Mouse (Mus musculus) forebrain, embryonic 16.5 days (tissue): Measurements from ENCODE around the gene Aebp2. TPM values are rescaled to one million over a fixed set of nuclear protein-coding genes. Genes with fewer than 3 reads are reported as not detected.

Experiments
- ATAC-seq: fragments of 200-750 bp; cut with Nextera tagmentation; 2 replicates; pipeline ENCODE4 v1.8.0; 2017; ENCODE audit warnings: mild to moderate bottlenecking, moderate library complexity
- H3K27ac ChIP-seq: fragments of 300-500 bp; sonication (generic); 2 replicates; pipeline ENCODE4 v1.5.1; 2014; ENCODE audit warnings: low read length, control low read depth
- H3K27me3 ChIP-seq: fragments of 300-500 bp; sonication (generic); replicated peaks from 2 replicates; pipeline ENCODE4 v1.6.1; 2014; ENCODE audit warnings: low read length; ENCODE audit not compliant: control insufficient read depth, insufficient read depth
- H3K36me3 ChIP-seq: fragments of 300-500 bp; sonication (generic); 2 replicates; pipeline ENCODE4 v1.6.1; 2014; ENCODE audit not compliant: control insufficient read depth, insufficient read depth
- H3K4me1 ChIP-seq: fragments of 300-500 bp; sonication (generic); replicated peaks from 2 replicates; pipeline ENCODE4 v1.6.1; 2014; ENCODE audit warnings: low read length; ENCODE audit not compliant: control insufficient read depth, insufficient read depth
- H3K4me2 ChIP-seq: fragments of 300-500 bp; sonication (generic); 2 replicates; pipeline ENCODE4 v1.6.1; 2014; ENCODE audit warnings: mild to moderate bottlenecking, low read length, control low read depth
- H3K4me3 ChIP-seq: fragments of 300-500 bp; sonication (generic); replicated peaks from 2 replicates; pipeline ENCODE4 v1.5.1; 2014; ENCODE audit warnings: mild to moderate bottlenecking, low read length, control low read depth
- H3K9ac ChIP-seq: fragments of 300-500 bp; sonication (generic); replicated peaks from 2 replicates; pipeline ENCODE4 v1.6.1; 2014; ENCODE audit warnings: low read depth, low read length, control low read depth
- H3K9me3 ChIP-seq: fragments of 300-500 bp; sonication (generic); 2 replicates; pipeline ENCODE4 v1.6.1; 2016; ENCODE audit warnings: low read length; ENCODE audit not compliant: control insufficient read depth
- WGBS: fragments of 180-500 bp; shearing (Covaris S2); extraction: QIAGEN DNeasy Blood & Tissue Kit; methylation state at CpG from one replicate; pipeline ENCODE4 v1.1.7; 2014; 5-methylcytosine and 5-hydroxymethylcytosine counted together
- polyA plus RNA-seq: library from polyadenylated mRNA; unstranded; fragments of >200 nt; fragmentation: Nextera tagmentation; extraction: Ambion mirVana; gene quantifications from 2 replicates; pipeline ENCODE4 v1.2.1, GENCODE M21; 2015

Aebp2 gene
- polyA plus RNA-seq, 1 experiment from 2014 or later, result 6.5 TPM

DNA sequence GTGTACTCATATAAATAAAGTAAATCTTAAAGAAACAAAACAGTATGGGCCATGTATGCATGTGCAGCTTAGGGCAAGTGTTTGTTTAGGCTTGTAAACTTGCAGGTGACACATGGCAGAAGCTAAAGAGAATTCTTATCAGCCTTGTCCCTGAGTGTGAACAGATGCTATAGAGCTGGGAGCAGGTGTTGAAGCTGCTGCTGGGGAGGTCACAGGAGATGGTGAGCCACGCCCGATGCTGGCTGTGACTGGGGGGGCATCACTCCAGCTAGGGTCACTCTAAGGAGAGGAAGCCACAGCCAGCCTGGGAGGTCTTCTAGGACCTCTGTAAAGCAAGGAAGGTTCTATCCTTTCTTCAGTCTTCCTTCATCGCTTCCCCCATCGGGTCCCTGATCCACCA is 53.6 kb downstream of the Aebp2 start:
- 92% methylated on average over 4 of the region's 4 CpGs for WGBS
- Histone ChIP-seq H3K4me2 (no peak overlapping the region), H3K36me3 (no peaks in the 10 kb centered on the region), H3K27me3 (no peaks in the 10 kb centered on the region), H3K9me3 (no peaks in the 10 kb centered on the region), H3K4me3 (no peak overlapping the region), H3K9ac (no peak overlapping the region), H3K27ac (no peak overlapping the region), H3K4me1 (peaks cover 13% of the 10 kb centered on the region)
- no peak for ATAC-seq

DNA sequence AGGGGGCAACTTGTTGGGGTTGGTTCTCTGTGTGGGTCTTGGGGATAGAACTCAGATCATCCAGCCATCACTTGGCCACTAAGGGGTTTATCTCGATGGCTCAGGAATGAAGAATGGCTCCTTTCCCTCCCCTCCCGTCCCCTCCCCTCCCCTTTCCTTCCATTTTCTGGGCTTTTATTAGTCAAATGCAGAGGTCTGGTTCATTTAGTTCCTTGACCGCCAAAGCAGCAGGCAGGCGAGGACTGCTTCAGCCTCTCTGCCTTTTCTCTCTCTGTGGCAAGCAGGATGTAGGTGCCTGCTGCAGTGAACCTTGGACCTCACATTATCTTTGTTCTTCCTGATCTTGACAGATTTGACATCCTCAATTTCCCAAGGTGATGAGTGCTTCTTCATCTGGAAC is 54.6 kb downstream of the Aebp2 start:
- Histone ChIP-seq H3K27me3 (no peaks in the 10 kb centered on the region), H3K9ac (no peak overlapping the region), H3K4me1 (peaks cover 13% of the 10 kb centered on the region), H3K4me3 (no peak overlapping the region), H3K27ac (no peak overlapping the region), H3K9me3 (no peaks in the 10 kb centered on the region), H3K4me2 (no peak overlapping the region), H3K36me3 (no peaks in the 10 kb centered on the region)
- ATAC-seq, result no peak
- 19% methylated on average over 4 of the region's 4 CpGs for WGBS

DNA sequence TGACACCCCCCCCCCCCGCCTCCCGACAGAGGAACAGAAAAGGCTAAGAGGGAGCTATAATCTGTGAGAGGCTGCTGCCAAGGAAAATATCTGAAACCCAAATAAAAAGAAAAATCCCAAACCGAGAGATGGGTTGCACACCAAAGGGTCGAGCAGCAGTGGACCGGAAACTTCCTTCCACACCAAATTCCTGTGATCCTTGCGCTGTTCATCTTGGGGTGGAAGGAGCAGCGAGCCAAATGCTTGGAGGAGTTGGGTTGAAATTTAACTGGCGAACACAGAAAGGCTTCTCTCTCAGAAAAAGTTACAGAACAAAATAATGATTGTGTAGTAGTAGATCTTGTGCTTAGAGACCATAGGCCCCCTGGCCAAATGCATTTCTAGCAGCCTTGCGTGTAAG is 55.5 kb downstream of the Aebp2 start:
- Histone ChIP-seq H3K27ac (no peak overlapping the region), H3K9me3 (no peaks in the 10 kb centered on the region)
- ATAC-seq, result no peak

DNA sequence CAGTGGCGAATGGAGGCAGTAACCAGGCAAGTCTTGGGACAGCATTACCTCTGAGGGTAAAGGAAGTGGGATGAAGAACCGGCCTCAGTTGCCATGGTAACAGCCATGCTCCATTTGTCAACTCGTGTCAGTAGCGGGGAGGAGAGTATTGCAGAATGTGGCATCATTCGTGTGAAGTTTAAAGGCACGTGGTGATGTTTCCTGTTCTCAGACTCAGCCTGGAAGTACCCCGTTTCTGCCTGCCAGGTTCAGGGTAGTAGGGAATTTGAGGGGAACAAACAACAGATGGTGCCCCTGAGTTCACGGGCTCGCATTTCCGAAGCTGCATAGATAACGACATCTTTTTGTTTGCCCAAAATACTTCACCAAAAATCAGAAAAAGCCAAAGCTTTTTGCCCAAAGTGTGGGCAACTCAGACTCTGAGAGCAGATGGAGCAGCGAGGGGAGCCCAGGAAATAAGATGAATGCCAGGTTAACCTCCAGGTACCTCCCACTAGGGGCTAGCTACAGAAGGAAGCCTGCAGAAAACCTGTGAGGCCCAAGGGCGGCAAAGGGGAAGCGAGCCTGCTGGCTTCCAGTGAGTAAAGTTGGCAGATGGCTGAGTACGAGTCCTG is 56.3 kb downstream of the Aebp2 start:
- H3K27me3 ChIP-seq, result no peaks in the 10 kb centered on the region
- ATAC-seq, result peak; percentile 62
- H3K9ac ChIP-seq, result no peak overlapping the region; the same call in 1 of the 2 replicates
- H3K4me3 ChIP-seq, result no peak overlapping the region
- WGBS, result 11% methylated on average over 15 of the region's 15 CpGs
- H3K9me3 ChIP-seq, result no peaks in the 10 kb centered on the region
- peak overlapping the region; percentile 21 for H3K4me2 ChIP-seq
- H3K4me1 ChIP-seq, result peaks cover 13% of the 10 kb centered on the region
- no peaks in the 10 kb centered on the region for H3K36me3 ChIP-seq
- H3K27ac ChIP-seq, result no peak overlapping the region

More for the DNA sequence above, 55.5 kb downstream of the Aebp2 start:
- H3K9ac ChIP-seq, result no peak overlapping the region
- no peak overlapping the region for H3K4me2 ChIP-seq
- WGBS, result 62% methylated on average over 9 of the region's 9 CpGs
- no peaks in the 10 kb centered on the region for H3K36me3 ChIP-seq
- peaks cover 13% of the 10 kb centered on the region for H3K4me1 ChIP-seq
- H3K4me3 ChIP-seq, result no peak overlapping the region
- no peaks in the 10 kb centered on the region for H3K27me3 ChIP-seq

DNA sequence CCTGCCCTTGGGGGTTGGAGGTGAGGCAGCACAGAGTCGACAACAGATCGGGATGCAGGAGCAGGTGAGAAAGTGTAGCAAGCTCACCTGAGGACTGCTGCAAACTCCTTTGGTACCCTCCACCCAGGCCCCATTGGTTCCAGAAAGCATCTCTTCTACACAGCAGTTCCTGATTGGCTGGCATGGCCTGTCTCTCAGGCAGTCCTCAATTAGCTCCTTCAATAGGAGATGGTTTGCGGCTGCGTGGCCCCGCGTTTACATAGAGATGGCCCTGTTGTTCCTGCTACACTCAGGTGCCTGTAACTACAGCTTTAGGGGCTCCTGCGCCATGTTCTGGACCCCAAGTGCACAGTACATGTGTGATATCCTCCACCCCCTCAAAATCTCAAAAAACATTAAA is 58.2 kb downstream of the Aebp2 start:
- no peak for ATAC-seq
- 48% methylated on average over 7 of the region's 7 CpGs for WGBS
- Histone ChIP-seq H3K36me3 (no peaks in the 10 kb centered on the region), H3K27me3 (no peaks in the 10 kb centered on the region), H3K4me1 (peaks cover 13% of the 10 kb centered on the region), H3K9ac (no peak overlapping the region), H3K4me2 (no peak overlapping the region), H3K9me3 (no peaks in the 10 kb centered on the region), H3K4me3 (no peak overlapping the region), H3K27ac (no peak overlapping the region)

DNA sequence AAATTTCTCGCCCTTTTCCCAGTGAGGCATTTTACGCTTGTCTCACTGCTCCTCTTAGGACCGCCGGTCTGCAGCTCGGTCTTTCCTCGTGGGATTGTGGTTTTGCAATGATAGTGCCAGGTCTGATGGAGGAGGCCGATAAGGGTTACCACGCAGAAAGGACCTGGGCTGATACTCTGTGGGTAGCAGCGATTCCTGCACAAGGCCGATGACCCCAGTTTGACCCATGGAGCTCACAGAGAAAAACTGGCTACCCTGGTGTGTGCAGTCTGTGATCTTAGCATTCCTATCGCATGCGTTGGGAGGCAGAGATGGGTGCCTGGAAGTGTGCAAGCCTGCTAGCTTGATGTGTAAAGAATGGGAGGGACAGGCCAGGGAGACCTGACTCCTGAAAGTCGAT is 60.4 kb downstream of the Aebp2 start:
- no peak for ATAC-seq
- H3K27me3 ChIP-seq, result no peaks in the 10 kb centered on the region
- H3K4me1 ChIP-seq, result peaks cover 10% of the 10 kb centered on the region
- H3K4me2 ChIP-seq, result no peak overlapping the region
- no peak overlapping the region for H3K27ac ChIP-seq
- H3K4me3 ChIP-seq, result no peak overlapping the region
- H3K9me3 ChIP-seq, result no peaks in the 10 kb centered on the region
- H3K9ac ChIP-seq, result no peak overlapping the region
- WGBS, result 64% methylated on average over 13 of the region's 13 CpGs
- no peaks in the 10 kb centered on the region for H3K36me3 ChIP-seq

DNA sequence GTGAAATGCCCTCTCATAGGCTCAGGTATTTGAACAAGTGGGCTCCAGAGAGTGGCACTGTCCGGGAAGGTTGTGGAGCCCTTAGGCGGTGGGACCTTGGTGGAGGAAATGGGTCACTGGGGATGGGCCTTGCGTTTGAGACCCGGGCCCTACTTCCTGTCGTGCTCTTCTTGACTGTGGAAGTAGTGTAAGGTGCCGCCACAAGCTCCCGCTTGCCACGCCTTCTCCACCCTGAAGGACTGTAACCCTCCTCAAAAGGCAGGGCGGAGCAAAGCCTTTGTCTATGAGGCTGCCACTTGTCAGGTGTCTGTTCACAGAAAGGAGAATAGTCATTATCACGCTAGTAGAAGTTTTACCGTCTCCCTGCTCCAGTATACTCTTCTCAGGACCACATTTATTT is 61.9 kb downstream of the Aebp2 start:
- Histone ChIP-seq H3K27me3 (no peaks in the 10 kb centered on the region), H3K4me2 (no peak overlapping the region), H3K36me3 (no peaks in the 10 kb centered on the region), H3K9me3 (no peaks in the 10 kb centered on the region), H3K4me3 (no peak overlapping the region), H3K27ac (no peak overlapping the region), H3K9ac (no peak overlapping the region), H3K4me1 (no peaks in the 10 kb centered on the region)
- ATAC-seq, result no peak
- 89% methylated on average over 11 of the region's 11 CpGs for WGBS

DNA sequence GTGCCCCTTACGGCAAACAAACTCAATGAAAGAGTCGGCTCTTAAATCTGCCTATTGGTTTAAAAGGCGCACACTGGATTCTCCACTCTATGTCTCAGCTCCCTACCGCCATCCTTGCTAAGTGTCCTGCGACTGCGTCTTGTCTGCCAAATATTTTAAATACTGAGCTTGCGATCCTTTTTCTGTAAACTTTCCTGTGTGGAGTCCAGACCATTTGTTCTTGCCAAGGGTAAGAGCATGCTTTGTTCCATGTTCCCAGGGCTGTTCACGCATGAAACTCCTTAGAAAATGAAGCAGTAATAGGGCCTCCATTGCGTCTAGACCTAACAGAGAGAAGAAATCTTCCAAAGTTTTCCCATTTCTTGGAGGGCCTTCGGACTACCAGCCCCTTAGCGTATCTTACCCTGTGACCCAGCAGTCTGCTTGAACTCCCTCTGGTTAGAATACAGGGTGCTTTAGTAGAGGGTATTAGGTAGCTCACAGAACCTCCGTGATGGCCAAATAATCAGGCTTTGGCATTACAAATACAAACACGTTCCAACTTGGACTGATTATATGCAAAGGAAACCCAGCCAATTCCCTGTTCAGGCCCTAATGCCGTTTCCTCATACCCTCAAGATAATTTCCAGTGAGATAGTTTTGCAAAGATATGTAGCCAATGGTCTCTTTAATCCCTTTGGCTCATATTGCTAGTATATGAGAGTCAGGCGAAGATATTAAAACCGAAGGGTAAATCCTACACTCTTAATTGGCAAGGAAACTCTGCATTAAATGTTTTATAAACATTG is 67.3 kb downstream of the Aebp2 start:
- Histone ChIP-seq H3K36me3 (no peaks in the 10 kb centered on the region), H3K9ac (no peak overlapping the region), H3K27me3 (no peaks in the 10 kb centered on the region), H3K4me1 (peaks cover 3% of the 10 kb centered on the region), H3K27ac (peak overlapping the region; percentile 65; the same call in 1 of the 2 replicates), H3K4me2 (no peak overlapping the region), H3K9me3 (no peaks in the 10 kb centered on the region), H3K4me3 (no peak overlapping the region)
- ATAC-seq, result peak; percentile 88
- WGBS, result 52% methylated on average over 16 of the region's 16 CpGs

DNA sequence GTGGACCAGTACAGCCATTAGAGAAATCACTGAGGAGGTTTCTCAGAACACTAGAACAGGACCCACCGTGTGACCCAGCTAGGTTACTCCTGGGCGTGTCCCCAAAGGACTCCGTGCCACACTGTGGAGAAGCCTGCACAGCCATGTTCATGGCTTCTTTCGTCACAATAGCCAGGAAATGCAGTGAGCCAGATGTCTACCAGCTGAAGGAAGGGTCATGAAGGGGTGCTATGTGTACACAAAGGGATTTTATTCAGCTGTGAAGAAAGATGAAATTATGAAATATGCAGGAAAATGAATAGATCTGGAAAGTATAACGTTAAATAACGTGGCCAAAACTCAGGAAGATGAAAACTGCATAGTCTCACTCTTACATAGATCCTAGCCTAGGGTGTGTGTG is 69.7 kb downstream of the Aebp2 start:
- Histone ChIP-seq H3K4me2 (no peak overlapping the region), H3K27ac (no peak overlapping the region), H3K9ac (no peak overlapping the region), H3K36me3 (no peaks in the 10 kb centered on the region), H3K27me3 (no peaks in the 10 kb centered on the region), H3K9me3 (no peaks in the 10 kb centered on the region), H3K4me3 (no peak overlapping the region), H3K4me1 (peaks cover 14% of the 10 kb centered on the region)
- ATAC-seq, result no peak
- WGBS, result 92% methylated on average over 6 of the region's 6 CpGs
